Mouse (Mus musculus): ENCODE data around the gene Ece1.

The Ece1 gene

GRCm38 (mm10) chr4:137855741-137856341, 6.2 kb upstream of the Ece1 start:
- DNase-seq (ENCODE audit: extremely low spot score, low spot score): no peak

GRCm38 (mm10) chr4:137857116-137857515, 4.9 kb upstream of the Ece1 start:
- no peak for DNase-seq (ENCODE audit: extremely low spot score, low spot score)

GRCm38 (mm10) chr4:137858371-137858770, 3.7 kb upstream of the Ece1 start:
- no peak for DNase-seq (ENCODE audit: extremely low spot score, low spot score)

GRCm38 (mm10) chr4:137861461-137862011, 501 bp upstream of the Ece1 start:
- no peak for DNase-seq (ENCODE audit: extremely low spot score, low spot score)

GRCm38 (mm10) chr4:137862516-137863240, 641 bp downstream of the Ece1 start:
- DNase-seq (ENCODE audit: extremely low spot score, low spot score): no peak

- DNase-seq (ENCODE audit: extremely low spot score, low spot score): no peak
Observed at GRCm38 (mm10) chr4:137864031-137864430, 2.0 kb downstream of the Ece1 start.

- DNase-seq (ENCODE audit: extremely low spot score, low spot score): no peak
Observed at GRCm38 (mm10) chr4:137864769-137865168, 2.7 kb downstream of the Ece1 start.

GRCm38 (mm10) chr4:137865221-137865641, 3.2 kb downstream of the Ece1 start:
- no peak for DNase-seq (ENCODE audit: extremely low spot score, low spot score)

GRCm38 (mm10) chr4:137866206-137866863, 4.3 kb downstream of the Ece1 start:
- no peak for DNase-seq (ENCODE audit: extremely low spot score, low spot score)

GRCm38 (mm10) chr4:137867225-137867624, 5.2 kb downstream of the Ece1 start:
- no peak for DNase-seq (ENCODE audit: extremely low spot score, low spot score)

GRCm38 (mm10) chr4:137867675-137868257, 5.7 kb downstream of the Ece1 start:
- no peak for DNase-seq (ENCODE audit: extremely low spot score, low spot score)

- no peak for DNase-seq (ENCODE audit: extremely low spot score, low spot score)
Observed at GRCm38 (mm10) chr4:137869667-137870274, 7.7 kb downstream of the Ece1 start.

- no peak for DNase-seq (ENCODE audit: extremely low spot score, low spot score)
Observed at GRCm38 (mm10) chr4:137870979-137871378, 8.9 kb downstream of the Ece1 start.

- no peak for DNase-seq (ENCODE audit: extremely low spot score, low spot score)
Observed at GRCm38 (mm10) chr4:137871431-137871830, 9.4 kb downstream of the Ece1 start.

- DNase-seq (ENCODE audit: extremely low spot score, low spot score): no peak
Observed at GRCm38 (mm10) chr4:137874337-137874736, 12.3 kb downstream of the Ece1 start.

- no peak for DNase-seq (ENCODE audit: extremely low spot score, low spot score)
Observed at GRCm38 (mm10) chr4:137874826-137875225, 12.8 kb downstream of the Ece1 start.

- DNase-seq (ENCODE audit: extremely low spot score, low spot score): no peak
Observed at GRCm38 (mm10) chr4:137875466-137876092, 13.5 kb downstream of the Ece1 start.

GRCm38 (mm10) chr4:137876834-137877233, 14.8 kb downstream of the Ece1 start:
- DNase-seq (ENCODE audit: extremely low spot score, low spot score): no peak

GRCm38 (mm10) chr4:137877432-137877881, 15.4 kb downstream of the Ece1 start:
- peak; percentile 72 for DNase-seq (ENCODE audit: extremely low spot score, low spot score)

GRCm38 (mm10) chr4:137879383-137880156, 17.5 kb downstream of the Ece1 start:
- DNase-seq (ENCODE audit: extremely low spot score, low spot score): no peak

All from neural tube, embryonic 10.5 days (tissue).